Mouse (Mus musculus): ENCODE measurements around the gene Elavl4.

Elavl4 gene

DNA sequence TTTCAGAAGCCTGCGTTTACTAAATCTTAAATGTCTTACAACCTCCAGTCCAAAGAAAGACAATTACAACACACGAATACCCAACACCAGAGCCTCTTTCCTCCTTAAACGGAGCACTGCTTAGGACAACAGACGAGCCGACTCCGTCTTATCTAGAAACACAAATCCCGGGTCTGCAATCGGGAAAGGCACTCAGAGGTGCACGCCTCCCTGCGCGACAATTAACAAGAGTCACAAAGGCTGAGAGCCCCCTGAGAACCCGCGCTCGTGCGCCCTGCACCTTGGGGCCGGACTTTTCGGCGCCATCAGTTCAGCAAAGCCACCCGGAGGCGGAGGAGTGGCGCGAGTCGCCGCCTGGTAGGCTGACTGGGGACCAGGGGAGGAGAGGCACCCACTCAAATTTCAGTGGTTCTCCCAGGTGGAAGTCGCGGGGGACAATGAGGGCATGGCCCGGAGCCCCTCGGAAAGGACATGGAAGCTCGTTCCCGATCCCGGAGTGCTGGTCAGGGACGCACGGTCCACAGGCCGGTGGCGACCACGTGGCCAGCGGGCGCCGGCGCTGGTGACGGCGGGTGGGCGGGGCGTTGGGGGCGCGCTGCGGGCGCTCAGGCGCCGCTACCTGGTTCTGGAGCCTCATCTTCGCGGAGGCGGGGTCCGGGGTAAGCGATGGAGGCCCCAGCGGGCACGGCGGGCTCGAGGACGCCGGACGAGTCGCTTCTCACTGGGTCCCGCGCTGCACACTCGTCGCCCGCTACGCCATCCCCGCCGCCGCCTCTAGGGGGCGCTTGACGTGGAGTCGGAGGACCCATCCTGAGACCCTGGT is at the start of gene Elavl4:
Gene Elavl4 (minus strand): TSS at position 732 of the 823 bp plus-strand sequence.
- DNase-seq (ENCODE audit: low spot score in 2 of 2) = peak; percentile 39 to 66

DNA sequence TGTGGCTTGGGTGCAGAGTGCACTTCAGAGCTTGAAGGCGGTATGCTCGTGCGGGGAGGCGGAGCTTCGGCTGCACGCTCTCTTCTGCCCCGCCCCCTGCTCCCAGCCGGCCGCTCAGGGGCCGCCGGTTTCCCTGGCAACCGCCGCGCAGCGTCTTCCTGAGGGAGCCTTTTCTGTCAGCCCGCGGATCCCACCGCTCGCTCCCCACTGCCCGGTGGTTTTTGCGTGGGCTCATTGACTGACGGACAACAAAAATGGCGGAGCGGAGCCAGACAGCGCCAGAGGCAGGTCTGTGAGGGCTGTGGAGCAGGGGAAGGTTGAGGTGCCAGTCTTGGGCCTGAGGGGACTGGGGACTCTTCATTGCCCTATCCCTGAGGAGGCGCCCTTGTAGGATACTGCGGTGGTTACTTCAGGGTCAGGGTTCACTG is 45.9 kb upstream of the Elavl4 start, which contains the start of gene Agbl4:
Gene Agbl4 (plus strand): TSS at position 44 of the 428 bp plus-strand sequence.
- DNase-seq (ENCODE audit: low spot score in 2 of 2) = peak; percentile 52 to 70

DNA sequence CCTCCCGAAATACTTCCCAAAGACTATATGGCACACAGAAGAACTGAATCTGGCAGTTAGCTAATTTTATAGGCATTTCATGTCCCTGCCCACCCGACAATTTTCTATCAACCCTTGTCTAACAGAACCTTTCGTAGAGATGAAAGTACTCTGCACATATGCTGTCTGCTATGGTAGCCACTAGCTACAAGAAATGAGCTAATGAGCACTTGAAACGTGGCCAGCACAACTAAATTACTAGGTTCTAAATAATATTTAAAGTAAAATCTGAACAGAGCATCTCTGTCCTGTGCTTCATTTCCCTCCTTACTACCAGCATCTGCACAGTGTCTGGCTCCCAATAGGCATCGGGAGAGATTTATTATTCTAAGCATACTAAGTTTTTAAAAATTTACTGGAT is 44.5 kb upstream of the Elavl4 start:
- DNase-seq (ENCODE audit: low spot score in 2 of 2) = no peak

DNA sequence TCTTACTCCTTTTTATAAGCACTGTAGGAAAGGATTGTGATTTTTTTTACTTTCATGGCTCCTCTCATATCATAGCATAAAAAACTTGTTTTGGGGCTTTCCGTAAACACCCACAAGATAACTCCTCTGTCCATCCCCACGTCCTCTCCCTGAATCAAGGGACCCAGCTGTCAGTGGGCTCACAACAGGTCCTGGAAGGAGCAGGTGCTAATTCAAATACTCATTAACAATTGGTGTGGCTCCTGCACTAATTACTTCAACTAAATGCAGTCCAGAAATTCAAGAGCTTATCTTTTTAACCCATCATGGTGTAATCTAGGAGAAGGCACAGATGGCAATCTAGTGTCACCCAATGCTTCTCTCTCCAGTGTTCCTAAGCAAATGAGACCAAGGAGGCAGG is 8.9 kb upstream of the Elavl4 start:
- no peak for DNase-seq (ENCODE audit: low spot score in 2 of 2)

DNA sequence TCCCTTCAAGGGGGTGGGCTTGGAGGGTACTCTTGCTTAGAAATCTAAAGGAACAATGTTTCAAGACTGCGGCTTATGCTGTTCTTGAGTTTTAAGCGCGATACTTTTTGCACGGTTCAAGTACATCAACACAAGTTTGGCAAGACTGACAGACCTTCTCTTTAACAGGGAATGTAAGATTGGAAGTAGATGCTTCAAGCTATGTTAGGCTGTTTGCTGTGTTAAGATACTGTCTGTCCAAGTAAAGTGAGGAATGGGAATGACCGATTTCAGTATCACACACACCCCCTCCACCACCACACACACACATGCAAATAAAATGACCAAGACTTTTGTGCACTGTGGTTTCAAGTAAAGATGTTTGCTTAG is 276 bp upstream of the Elavl4 start:
- DNase-seq (ENCODE audit: low spot score in 2 of 2) = no peak

DNA sequence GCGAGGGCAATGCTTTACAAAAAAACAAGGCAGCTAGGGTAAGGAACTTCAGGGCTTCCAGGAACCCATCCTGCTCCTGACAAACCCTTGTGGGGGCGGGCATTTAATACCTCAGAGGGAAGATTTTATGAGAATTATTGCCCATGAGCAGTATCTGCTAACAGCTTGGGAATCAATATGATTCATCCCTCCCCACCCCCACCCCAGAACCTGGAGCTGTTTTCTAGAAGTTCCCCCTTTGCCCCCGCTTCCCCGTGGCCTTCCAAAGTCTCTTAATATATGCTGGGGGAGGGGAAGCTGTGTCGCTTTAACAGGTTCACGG is 892 bp downstream of the Elavl4 start:
- DNase-seq (ENCODE audit: low spot score in 2 of 2) = peak in 1 of 2 experiments; percentile 4

DNA sequence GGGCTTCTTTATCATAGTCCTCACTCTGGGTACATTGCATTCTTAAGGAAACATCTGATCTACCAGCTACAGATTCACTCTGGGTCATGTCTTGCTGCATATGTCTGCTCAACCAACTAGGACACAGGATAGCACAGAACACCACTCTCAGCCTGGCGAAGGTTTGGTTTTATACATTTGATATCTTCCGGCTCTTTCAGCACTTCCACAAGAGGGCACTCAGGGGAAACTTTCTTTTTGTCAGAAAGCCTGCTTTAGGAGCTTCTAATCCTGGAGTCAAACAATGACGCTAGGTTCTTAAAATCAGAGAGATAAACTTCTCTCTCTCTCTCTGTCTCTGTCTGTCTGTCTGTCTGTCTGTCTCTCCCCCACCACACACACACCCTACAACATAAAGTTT is 27.8 kb downstream of the Elavl4 start:
- peak in 1 of 2 experiments; percentile 6 for DNase-seq (ENCODE audit: low spot score in 2 of 2)

DNA sequence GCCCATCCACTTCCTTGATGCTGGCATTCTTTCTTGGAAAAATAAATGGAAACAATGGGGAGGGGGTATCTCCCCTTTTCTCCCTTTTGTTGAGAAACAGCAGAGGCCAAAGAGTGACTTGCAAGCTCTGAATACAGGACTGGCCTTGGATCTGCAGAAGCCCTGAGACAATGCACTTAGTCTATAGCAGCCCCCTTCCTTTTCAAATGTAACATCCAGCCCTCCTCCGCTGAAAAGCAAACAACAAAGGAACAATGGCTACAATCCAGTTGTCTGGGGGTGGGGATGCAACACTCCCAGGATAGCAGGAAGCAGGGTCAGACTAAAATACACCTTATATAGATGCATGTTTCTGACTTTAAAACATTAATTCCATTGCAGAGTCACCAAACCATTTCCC is 39.6 kb downstream of the Elavl4 start:
- DNase-seq (ENCODE audit: low spot score in 2 of 2) = no peak

DNA sequence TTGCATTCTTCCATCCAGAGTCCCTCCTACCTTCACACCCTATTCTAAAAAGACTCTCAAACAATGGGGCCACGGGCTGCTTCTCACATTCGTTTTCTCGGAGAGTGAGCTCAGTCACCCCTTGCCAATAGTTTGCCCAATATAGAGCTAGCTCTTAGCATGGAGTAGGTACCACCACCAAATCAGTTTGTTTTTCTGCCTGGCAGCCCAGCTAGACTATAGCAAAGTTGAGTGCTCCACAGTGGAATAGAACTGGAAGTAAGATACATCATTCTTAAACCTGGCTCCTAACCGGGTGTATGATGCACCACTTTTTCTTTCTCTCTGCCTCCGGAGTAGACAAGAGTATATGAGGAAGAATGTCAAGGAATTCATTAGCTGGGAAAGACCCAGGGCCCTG is 44.7 kb downstream of the Elavl4 start:
- DNase-seq (ENCODE audit: low spot score in 2 of 2) = no peak

DNA sequence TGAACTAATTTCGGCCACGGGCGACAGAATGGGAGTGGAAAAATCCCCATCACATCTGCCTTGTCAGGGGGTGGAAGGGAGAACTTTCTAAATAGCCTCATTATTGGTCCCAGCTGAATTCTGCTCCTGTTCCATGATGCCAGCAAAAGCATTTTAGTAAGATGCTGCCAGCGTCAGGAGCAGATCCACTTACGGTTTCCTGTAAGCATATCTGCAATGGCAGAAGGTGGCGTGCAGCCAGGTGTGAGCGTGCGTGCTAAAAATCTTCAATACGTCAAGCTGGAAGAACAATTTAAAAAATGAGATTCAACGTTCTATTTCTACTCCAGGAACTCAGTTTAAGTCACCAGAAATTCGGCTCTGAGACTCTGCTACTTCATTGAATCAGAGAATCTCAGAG is 45.1 kb downstream of the Elavl4 start:
- peak in 1 of 2 experiments; percentile 14 for DNase-seq (ENCODE audit: low spot score in 2 of 2)

DNA sequence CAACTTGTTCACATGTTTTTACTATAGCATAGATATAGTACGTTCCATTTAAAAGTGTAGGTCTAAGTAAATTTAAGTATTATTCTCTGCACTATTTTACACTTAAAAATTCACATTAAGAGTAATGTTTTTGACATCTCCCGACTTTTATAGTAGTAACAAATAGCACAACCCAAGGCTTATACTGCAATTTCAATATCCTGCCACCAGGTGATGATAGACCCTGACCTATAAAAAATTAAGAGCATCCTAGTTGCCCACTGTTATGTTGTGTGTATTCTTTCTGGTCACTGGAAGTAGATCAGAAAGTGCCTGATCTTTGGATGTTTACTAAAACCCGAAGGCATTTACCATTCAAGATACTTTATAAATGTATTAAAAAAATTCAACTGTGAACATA is 55.9 kb downstream of the Elavl4 start:
- no peak for DNase-seq (ENCODE audit: low spot score in 2 of 2)

DNA sequence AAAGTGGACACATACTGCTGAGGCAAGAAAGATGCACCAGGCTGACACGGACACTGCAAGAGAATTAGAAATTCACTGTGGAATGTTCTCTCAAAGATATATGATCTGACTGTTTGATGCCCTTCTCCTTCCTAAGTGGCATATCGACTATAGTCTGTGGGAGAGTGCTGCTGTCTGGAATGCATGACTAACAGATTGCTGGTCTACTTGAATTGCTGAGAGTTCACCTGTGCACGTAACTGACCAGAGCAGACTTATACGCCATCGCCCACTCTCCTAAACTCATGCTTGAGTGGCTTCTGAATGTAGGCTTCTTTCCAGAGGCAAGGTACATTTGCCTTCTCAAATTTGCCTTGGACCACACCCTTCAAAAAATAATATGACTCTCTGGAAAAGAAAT is 58.5 kb downstream of the Elavl4 start:
- DNase-seq (ENCODE audit: low spot score in 2 of 2) = no peak

DNA sequence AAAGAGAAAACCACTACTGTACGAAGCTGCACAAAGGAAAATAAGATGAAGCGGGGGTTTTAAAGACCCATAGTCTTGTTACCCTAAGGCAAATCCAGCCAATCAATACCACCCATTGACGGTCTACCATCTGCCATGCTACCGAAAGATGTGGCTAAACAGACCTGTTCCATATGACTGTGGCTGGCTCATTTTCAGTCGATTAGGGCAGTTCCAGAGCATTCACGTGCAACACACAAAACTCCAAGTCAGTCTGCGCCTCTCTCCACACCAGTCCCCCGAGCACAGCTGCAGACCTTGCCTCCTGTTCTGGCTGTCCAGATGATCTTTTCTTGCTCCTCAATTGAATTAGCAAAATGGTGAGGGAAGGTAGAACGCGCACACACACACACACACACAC is 59.2 kb downstream of the Elavl4 start:
- no peak for DNase-seq (ENCODE audit: low spot score in 2 of 2)

DNA sequence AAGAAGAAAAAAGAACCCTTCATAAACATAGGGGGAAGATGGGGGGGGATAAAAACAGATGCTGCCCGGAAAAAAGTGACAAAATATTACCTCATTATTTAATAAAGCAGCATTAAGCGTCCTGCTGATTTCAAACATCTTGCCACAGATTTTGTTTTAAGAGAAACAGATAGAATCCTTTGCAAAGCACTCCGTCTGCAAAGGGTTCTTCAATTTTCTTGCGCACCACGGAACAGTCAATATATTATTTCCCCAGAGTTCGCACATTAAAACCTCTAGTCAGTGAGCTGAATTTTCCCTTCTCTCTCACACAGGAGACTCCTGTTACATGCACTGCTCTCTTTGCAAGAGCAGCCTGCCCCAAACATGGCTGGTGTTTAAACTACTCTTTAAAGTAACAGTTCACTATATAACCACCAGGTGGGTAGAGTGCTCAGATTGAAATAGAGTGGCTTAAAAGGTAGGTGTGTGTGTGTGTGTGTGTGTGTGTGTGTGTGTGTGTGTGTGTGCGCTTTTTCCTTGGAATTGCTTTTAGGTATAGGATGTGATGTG is 61.1 kb downstream of the Elavl4 start:
- no peak for DNase-seq (ENCODE audit: low spot score in 2 of 2)

DNA sequence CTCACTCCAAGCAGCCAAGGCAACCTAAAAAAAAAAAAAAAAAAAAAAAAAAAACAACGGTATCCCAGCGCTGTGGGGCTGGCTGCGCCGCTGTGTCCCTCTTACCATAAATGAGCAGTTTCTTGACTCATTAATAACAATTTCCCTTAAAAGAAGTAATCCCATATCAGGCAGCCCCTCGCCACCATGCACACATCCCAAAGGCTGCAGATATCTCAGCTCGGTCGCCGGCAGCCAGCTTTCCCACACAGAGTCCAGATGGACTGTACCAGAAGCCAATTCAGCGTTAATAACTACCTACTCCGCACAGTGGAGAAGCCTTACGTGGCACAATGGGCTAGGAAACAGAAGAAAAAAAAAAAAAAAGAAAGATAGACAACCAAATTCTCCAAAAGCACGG is 61.7 kb downstream of the Elavl4 start:
- no peak for DNase-seq (ENCODE audit: low spot score in 2 of 2)

DNA sequence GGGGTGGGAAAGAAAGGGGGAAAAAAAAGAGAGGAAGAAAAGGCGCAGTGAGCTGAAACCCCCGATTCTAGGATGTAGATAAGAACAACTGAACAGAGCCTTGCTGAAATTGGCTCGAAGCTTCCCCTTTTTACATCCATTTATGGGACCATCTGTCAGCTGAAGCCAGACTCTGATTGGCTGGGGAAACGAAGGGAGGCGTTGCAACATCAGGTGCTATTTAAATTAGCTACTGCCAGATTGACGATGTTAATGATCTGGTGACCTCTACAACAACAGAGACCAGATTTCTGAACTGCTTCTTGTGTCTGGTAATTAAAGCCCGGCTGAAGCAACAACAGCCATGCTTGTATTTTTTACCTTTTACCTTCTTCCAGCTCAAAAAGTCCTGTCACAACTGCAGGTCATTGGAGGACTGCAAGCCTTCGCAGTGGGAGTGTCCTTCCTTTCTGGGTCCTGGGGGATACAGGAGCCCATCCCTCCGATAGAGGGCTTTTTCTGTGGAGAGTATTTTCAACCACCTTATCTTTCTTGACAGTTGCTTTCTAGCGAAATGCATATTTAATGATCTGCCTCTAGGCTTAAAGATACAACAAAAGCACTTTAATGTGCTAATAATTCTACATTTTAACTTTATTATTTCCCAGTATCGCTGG is 64.2 kb downstream of the Elavl4 start:
- DNase-seq (ENCODE audit: low spot score in 2 of 2) = peak in 1 of 2 experiments; percentile 40

DNA sequence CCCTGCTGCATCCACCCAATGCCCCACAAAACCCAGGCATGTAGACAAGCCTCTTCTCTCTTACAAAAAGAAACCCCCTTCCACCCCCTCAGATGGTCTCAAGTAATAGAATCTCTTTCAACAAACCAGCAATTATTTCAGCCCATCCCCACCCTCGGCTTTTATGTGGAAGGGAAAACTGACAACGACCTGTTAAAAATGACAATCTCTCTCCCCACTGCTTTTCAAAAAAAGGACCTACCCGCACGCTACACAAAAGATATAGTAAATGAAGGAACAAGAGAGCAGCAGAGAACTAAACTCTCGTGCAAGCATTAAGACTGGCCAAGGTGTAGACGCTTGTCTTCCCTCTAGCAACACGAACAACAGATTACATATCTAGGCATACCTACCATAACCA is 64.9 kb downstream of the Elavl4 start:
- DNase-seq (ENCODE audit: low spot score in 2 of 2) = no peak

DNA sequence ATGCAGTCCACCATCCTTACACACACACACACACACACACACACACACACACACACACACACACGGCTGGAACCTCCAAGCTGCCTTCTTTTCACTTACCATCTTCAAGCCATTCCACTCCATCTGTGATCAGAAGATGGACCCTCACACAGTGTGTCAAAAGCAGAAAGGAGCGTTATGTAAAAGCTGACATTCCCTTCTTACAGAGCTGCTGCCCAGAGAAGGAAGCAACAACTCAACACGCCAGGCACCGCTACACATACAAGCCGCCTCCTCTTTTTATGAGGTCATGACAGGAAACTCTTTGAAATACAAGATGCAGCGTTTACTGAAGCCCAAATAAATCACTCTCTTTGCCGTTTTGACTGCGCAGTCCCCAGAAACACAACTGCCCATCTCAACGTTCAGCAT is 65.3 kb downstream of the Elavl4 start:
- DNase-seq (ENCODE audit: low spot score in 2 of 2) = peak in 1 of 2 experiments; percentile 40

DNA sequence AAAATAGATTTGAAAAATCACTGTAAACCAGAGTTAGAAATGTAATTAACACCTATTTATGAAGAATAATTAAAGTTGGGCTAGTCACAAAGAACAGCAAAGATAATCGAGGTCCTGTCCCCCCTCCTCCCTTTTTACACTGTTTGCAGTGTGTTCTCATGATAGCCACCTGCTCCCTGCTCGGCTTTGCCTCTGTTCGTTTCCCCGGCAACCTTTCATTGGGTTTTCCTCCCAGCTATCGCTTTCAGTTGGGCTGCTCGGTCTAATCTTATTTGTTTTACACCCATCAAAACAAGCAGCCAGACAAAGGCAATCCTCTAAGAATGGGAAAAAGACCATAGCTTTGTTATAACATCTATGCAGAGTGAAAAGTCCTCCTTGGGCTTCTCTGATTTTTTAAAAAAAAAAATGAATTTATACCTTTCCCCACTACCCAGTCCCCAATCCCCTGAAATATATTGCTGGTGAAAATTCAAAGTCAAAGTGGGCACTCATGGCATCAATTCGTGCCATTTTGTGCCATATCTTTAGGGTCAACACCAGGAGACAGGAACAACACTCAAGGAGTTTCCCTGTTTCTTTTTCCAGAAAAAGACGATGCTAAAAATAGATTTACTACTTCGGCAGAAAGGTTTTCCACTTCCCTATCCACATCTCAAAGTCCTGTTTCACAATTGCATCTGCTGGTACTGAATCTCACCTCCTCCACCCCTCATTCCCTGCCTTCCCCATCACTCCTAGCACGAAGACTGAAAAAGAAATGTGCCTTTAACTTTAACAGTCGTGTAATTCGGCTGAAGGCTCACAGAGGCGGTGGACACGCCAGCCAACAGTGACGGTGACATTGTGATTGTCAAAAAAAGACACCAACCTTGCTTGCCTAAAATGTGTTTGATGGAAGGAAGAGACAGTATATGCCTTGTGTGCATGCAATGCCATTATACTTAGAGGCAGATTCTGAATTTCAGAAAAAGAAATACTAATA is 66.1 kb downstream of the Elavl4 start:
- DNase-seq (ENCODE audit: low spot score in 2 of 2) = no peak

DNA sequence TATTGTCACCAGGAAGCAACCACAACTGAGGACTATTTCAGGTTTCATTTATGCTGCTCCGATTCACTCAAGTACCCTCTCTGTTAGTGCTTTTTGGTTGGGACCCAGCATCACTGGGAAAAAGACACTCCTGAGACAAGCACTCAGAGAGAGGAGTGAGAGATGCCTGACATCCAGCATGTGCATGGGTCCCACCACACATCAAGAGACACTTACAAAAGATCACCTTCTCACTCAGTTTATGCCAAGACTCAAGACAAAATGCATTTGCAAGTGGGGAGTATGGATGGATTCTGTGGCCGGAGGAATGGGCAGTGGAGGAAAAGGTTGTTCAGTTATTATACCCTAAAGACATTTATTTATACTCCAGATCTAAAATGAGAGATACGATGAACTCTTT is 67.3 kb downstream of the Elavl4 start:
- no peak for DNase-seq (ENCODE audit: low spot score in 2 of 2)

DNA sequence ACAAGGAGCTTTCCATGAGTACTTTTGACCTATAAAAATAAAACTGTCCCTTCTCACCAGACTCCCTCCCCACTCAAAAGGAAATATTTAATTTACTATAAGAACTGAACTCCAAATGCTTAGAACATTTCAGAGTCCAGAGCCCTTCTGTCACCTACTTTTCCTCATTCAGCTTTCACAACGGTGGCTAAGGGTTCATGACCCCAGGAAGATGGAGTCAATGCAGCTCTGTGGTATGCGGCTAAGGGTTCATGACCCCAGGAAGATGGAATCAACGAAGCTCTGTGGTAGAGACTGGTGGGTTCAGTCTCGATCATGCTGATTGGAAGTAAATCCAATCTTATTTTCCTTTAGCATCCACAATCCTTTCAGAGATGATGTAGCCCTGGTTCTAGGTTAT is 81.7 kb downstream of the Elavl4 start:
- no peak for DNase-seq (ENCODE audit: low spot score in 2 of 2)

Data from frontal cortex, postnatal 14 days (tissue).